Mouse (Mus musculus): ENCODE results near the gene Sipa1.

Sipa1 gene

GRCm38 (mm10) chr19:5685861-5686260, 22.4 kb upstream of the Sipa1 start:
- no peak for DNase-seq

- no peak for DNase-seq
These were observed 21.9 kb upstream of the Sipa1 start for GRCm38 (mm10) chr19:5685431-5685830.

GRCm38 (mm10) chr19:5684985-5685384, 21.5 kb upstream of the Sipa1 start:
- DNase-seq: no peak

- no peak for DNase-seq
These were observed 20.7 kb upstream of the Sipa1 start for GRCm38 (mm10) chr19:5684236-5684635.

DNA sequence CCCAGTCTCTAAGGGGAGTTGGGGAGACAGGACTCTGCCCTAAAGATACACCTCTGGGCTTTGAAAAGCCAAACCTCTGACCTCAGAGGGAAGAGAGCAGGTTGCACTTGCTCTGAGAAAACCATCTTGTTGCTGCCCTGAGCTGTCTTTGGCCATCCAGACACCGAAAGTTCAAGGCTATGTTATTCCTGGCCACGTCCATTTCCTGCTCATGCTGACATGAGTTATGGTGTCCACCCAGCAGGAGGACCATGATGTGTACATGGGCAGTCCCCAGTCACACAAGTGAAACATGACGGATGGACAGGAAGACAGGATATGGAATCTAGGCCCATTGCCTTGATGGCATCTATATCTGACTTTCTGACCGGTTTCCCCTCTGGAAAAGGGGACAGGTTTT, 16.9 kb upstream of the Sipa1 start:
- no peak for DNase-seq

DNA sequence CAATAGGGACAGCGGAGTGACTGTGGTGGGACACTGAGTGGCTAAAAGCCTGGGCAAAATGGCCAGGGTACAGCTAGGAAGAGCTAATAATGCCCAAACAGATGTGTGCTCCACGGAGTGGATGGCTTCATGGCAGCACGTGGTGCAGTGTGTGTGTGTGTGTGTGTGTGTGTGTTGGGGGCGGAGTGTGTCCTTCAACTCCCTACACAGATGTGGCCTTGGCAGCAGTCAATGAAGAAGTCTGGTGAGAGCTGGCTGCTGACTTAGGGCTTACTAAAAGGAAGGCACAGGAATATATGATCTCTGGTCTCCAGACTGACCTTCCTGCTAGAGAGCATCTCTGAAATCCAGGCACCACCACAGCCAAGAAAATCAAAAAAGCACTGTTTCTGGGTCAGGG, 4.9 kb upstream of the Sipa1 start:
- DNase-seq: no peak

DNA sequence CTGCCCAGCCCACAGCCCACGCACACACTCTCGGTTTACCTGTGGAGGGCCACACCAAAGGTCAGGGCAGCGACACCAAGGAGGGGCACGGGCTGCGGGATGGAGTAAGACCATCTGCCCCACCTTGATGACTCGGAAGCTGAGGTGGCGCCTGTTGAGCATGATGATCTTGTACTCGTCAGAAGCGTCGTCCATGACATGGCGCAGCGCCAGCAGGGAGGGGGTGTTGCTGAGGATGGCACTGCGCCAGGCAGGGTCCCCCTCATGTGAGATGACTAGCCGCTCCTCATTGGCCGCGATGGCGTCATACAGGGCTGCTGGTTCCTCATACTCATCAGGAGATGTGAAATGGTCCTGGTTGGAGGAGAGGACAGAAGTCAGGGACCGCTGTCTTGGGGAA, 2.9 kb upstream of the Sipa1 start:
- no peak for DNase-seq

GRCm38 (mm10) chr19:5665465-5665864, 2.0 kb upstream of the Sipa1 start:
- no peak for DNase-seq

- DNase-seq: no peak
These were observed 1.3 kb upstream of the Sipa1 start for GRCm38 (mm10) chr19:5664669-5665257.

DNA sequence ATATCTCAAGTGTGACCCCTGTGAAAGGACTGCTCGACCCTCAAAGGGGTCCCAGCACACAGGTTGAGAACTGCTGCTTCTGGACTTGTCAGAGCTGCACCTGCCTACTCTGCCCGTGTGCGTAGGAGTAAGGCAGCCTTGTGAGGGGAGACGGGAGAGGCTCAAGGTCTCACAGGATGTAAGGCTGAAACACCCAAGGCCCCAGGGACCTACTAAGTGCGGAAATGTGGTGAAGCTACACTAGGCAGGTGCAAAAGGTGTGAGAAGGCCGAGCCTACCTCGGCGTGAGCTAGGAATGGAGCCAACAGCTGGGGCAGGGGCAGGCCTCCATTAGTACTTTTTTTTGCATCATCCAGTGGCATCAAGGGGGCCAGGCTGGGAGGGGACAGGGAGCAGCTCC, 1.2 kb downstream of the Sipa1 start:
- DNase-seq: no peak

DNA sequence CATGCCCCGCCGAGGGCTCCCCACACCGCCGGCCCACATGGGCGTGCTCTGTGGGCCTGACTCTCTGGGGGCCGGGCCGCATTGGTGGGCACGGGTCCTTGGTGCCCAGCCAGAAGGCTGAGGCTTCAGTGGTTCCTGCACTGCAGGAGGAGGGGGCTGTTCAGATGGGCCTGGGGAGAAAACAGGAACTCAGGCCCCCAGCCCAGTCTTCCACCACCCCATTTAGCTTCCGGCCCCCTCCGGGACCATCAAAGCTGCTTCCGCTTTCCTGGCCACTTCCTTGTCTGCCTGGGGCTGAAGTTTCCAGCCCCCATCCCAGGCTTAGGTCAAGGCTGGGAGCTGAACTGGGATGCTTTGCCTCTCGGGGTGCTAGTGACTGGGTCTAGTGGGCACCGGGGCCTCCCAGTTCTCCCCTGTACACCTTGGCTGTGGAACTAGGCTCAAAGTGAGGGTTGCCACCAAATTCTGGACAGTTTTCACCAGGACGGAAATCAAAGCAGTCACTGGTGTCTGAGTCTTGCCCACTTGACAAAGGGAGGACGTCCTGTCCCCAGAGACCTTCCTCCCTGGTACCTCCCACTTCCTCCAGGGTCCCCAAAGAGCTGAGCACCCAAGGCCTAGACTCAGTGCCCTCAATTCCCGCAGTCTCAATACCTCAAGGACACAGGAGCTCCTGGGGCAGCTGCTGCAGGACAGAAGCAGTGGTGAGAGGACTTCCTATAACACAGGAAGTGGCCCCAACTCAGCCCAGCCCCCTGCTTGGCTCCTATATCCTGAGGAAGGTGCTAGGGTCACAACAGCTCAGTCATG, 2.4 kb downstream of the Sipa1 start:
- DNase-seq: no peak

DNA sequence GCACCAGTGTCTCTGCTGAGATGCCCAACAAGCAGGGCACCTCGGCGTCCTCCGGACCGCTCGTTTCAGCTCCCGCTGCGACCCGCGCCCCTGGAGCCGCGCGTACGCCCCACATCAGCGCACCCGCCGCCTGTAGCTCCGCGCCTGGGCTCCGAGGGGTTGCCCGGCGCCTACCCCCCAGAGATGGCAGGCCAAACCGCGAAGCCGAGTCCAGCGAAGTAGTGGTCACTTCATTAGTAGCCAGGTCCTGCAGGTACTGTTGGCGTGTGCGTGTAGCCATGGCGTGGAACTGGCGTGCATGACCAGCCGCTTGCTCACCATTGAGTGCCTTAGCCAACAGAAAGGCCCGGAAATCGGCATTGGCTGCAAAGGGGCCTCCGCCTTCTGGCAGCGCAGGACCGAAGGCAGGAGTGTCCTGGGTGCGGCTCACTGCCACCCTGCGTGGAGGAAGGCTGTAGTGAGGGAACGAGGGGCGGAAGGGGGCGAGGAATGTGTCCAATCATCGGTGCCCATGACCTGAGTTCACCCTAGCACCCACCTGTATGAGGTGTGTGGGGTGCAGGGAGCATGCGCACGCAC, 8.7 kb downstream of the Sipa1 start:
- no peak for DNase-seq

GRCm38 (mm10) chr19:5653969-5654719, 9.4 kb downstream of the Sipa1 start:
- no peak for DNase-seq

- DNase-seq: no peak
These were observed 10.9 kb downstream of the Sipa1 start for GRCm38 (mm10) chr19:5652570-5652969.

- DNase-seq: no peak
These were observed 11.8 kb downstream of the Sipa1 start for GRCm38 (mm10) chr19:5651502-5652274.

DNA sequence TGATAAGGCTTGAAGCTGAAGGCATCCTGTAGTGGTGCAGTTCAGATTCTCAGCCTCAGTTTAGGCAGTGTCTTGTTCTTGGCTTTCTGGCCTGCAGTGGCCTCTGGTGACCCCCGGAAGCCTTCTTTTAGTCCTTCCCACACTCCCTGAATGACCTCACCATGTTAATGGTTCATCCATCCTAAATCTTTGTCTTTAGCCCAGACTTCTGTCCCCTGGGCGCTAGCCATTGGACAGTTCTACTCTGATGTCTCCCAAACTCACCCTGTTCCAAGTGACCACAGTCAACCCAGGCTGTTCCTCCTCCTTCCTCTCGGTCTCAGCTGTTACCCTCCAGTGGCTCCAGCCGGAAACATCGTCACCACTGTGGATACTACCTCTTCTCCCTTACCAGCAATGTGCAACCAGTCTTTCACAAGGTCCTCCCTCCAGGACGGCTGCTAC, 14.2 kb downstream of the Sipa1 start:
- no peak for DNase-seq

GRCm38 (mm10) chr19:5648401-5649297, 14.9 kb downstream of the Sipa1 start:
- peak; percentile 82 for DNase-seq

DNA sequence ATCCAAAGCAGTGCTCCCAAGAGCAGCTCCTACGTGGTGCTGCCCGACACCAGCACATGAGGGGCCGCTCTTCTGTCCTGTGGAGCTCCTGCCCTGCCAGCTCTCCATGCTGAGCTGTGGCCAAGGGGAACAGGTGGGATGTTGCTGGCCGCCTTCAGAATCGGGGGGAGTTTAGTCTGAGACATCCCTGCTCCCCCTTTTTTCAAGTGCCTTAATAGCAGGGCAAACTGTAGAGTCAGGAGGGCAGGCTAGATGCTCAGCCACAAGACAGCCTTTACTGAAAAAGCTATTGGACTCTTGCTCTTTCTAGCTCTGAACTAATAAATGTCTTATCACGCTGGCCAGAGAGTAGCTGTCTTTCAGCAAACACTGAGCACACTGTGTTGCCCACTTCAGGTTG, 15.7 kb downstream of the Sipa1 start:
- DNase-seq: no peak

DNA sequence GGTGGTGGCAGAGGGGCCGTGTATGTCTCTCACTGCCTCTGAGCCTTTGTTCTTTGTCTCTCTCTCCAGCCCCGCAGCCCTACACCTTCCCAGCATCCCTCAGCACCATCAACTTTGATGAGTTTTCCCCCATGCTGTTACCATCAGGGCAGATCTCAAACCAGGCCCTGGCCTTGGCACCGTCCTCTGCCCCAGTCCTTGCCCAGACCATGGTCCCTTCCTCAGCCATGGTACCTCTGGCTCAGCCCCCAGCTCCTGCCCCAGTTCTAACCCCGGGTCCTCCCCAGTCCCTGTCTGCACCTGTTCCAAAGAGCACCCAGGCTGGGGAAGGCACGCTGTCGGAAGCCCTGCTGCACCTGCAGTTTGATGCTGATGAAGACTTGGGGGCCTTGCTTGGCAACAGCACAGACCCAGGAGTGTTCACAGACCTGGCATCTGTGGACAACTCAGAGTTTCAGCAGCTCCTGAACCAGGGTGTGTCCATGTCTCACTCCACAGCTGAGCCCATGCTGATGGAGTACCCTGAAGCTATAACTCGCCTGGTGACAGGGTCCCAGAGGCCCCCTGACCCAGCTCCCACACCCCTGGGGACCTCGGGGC, 16.7 kb downstream of the Sipa1 start:
- DNase-seq: no peak

DNA sequence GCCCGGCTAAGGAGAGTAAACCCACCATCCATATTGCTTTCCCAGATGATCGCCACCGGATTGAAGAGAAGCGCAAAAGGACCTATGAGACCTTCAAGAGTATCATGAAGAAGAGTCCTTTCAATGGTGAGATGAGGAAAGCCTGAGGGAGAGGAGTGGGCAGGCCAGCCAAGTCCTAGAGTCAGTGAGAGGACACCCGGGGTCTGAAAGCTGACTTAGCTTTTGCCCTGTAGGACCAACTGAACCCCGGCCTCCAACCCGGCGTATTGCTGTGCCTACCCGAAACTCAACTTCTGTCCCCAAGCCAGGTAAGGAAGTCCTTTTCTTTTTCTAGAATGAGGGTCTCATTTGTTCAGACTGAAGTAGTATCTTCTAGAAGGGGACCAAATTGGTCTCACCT, 18.2 kb downstream of the Sipa1 start:
- no peak for DNase-seq

- DNase-seq: no peak
These were observed 21.9 kb downstream of the Sipa1 start for GRCm38 (mm10) chr19:5641641-5642040.
